Mouse (Mus musculus) ES-E14 (cell line): ENCODE measurements around the gene Grb2. TPM values are rescaled to one million over a fixed set of nuclear protein-coding genes. Genes with fewer than 3 reads are reported as not detected.

ENCODE experiments used
- DNase-seq: peaks from one replicate; pipeline ENCODE4 v3.0.0-alpha.2; 2013; ENCODE audit warnings: low read depth, low spot score
- H3K27ac ChIP-seq: 2 replicates; pipeline ENCODE4 v1.5.1; 2012; ENCODE audit warnings: low read depth, mild to moderate bottlenecking, low read length, moderate library complexity, mixed read lengths; ENCODE audit not compliant: poor library complexity, insufficient read depth, severe bottlenecking
- H3K36me3 ChIP-seq: 2 replicates; pipeline ENCODE4 v1.6.1; 2012; ENCODE audit warnings: mild to moderate bottlenecking, low read length, moderate library complexity, mixed read lengths; ENCODE audit not compliant: control insufficient read depth, poor library complexity, insufficient read depth, severe bottlenecking
- H3K4me1 ChIP-seq, 2 experiments: fragments of 150-350 bp in 1 of 2; sonication (generic) in 1 of 2; 2 replicates each; pipeline ENCODE4 v1.6.1; 2012; ENCODE audit warnings: low read length in 2 of 2, mild to moderate bottlenecking in 1 of 2, mixed read lengths in 1 of 2; ENCODE audit not compliant: control insufficient read depth in 2 of 2, insufficient read depth in 2 of 2, poor library complexity in 1 of 2
- H3K4me3 ChIP-seq, 2 experiments: fragments of 150-350 bp in 1 of 2; sonication (generic) in 1 of 2; 2 replicates each; pipeline ENCODE4 v1.5.1; 2012; ENCODE audit warnings: low read length in 2 of 2, low read depth in 1 of 2, mild to moderate bottlenecking in 1 of 2, mixed read lengths in 1 of 2; ENCODE audit not compliant: insufficient read depth in 1 of 2, poor library complexity in 1 of 2, severe bottlenecking in 1 of 2
- H3K9ac ChIP-seq: 2 replicates; pipeline ENCODE4 v1.6.1; 2012; ENCODE audit warnings: low read depth, mild to moderate bottlenecking, low read length, mixed read lengths; ENCODE audit not compliant: poor library complexity, insufficient read depth, severe bottlenecking
- H3K9me3 ChIP-seq: fragments of 150-350 bp; sonication (generic); 2 replicates; pipeline ENCODE4 v1.6.1; 2012; ENCODE audit warnings: low read depth, mild to moderate bottlenecking, low read length; ENCODE audit not compliant: control insufficient read depth, insufficient read depth
- CHD2 ChIP-seq: IDR thresholded peaks from 2 replicates; pipeline ENCODE4 v1.6.1; 2014; ENCODE audit warnings: mild to moderate bottlenecking, low read depth, low read length, inconsistent platforms
- HCFC1 ChIP-seq: IDR thresholded peaks from 2 replicates; pipeline ENCODE4 v1.6.1; 2012; ENCODE audit warnings: low read length, inconsistent platforms, borderline replicate concordance; ENCODE audit not compliant: insufficient read depth
- MAFK ChIP-seq: IDR thresholded peaks from 2 replicates; pipeline ENCODE4 v1.6.1; 2014; ENCODE audit warnings: mild to moderate bottlenecking, low read depth, low read length, inconsistent platforms; ENCODE audit not compliant: insufficient read depth
- ZC3H11A ChIP-seq: IDR thresholded peaks from 2 replicates; pipeline ENCODE4 v1.6.1; 2012; ENCODE audit warnings: low read depth, mild to moderate bottlenecking, inconsistent platforms, low read length, borderline replicate concordance
- ZNF384 ChIP-seq: IDR thresholded peaks from 2 replicates; pipeline ENCODE4 v1.6.1; 2012; ENCODE audit warnings: low read depth, low read length, inconsistent platforms
- in situ Hi-C, 2 experiments: fragments of 600-800 bp; cut with MboI; formaldehyde crosslinking; loops; one replicate each; pipeline ENCODE4 v1.15.1; 2025; ENCODE audit warnings: low sequenced_read_pairs in 2 of 2, inconsistent platforms in 1 of 2; ENCODE audit not compliant: unreplicated experiment in 2 of 2
- total RNA-seq: library from RNA; depleted of rRNA; stranded (reverse); fragments of 300-350 nt; gene quantifications from 2 replicates; pipeline ENCODE4 v1.2.3, GENCODE M21; 2012; rRNA removed

Gene Grb2
- total RNA-seq, result 16.3 and 24.4 TPM in 2 replicates

GRCm38 (mm10) chr11:115708209-115708876 lies at the start of gene Grb2:
TSS of gene Grb2 (minus strand) at chr11:115708597.
- TF ChIP-seq ZC3H11A, result no peak
- peak; percentile 81; the same call in 1 of the 2 replicates for TF ChIP-seq CHD2
- Histone ChIP-seq H3K9me3 (no peaks in the 10 kb centered on the region), H3K4me1 (peaks cover 4 to 7% of the 10 kb centered on the region in 2 experiments; a peak in 2 of 4 replicates)

GRCm38 (mm10) chr11:115753485-115753884 lies 45.1 kb upstream of the Grb2 start:
- TF ChIP-seq MAFK, result no peak
- no peak for TF ChIP-seq CHD2
- no peak for TF ChIP-seq ZNF384
- no peak for TF ChIP-seq ZC3H11A
- no peak for TF ChIP-seq HCFC1
- H3K4me1 ChIP-seq, result no peaks in the 10 kb centered on the region
- H3K9me3 ChIP-seq, result no peaks in the 10 kb centered on the region
- no peak overlapping the region for H3K27ac ChIP-seq
- H3K36me3 ChIP-seq, result no peaks in the 10 kb centered on the region
- no peak overlapping the region for H3K4me3 ChIP-seq
- H3K9ac ChIP-seq, result no peak overlapping the region
- in situ Hi-C loops, result no loop called here
- no peak for DNase-seq

More at GRCm38 (mm10) chr11:115708209-115708876, at the start of gene Grb2:
- Histone ChIP-seq H3K9ac (peak within 1 kb of the TSS; percentile 98), H3K36me3 (no peaks in the 10 kb centered on the region), H3K4me3 (peak within 1 kb of the TSS; percentile 95 to 98), H3K27ac (peak within 1 kb of the TSS; percentile 65)
- in situ Hi-C loops, result no loop called here
- peak; percentile 93 for DNase-seq

DNA sequence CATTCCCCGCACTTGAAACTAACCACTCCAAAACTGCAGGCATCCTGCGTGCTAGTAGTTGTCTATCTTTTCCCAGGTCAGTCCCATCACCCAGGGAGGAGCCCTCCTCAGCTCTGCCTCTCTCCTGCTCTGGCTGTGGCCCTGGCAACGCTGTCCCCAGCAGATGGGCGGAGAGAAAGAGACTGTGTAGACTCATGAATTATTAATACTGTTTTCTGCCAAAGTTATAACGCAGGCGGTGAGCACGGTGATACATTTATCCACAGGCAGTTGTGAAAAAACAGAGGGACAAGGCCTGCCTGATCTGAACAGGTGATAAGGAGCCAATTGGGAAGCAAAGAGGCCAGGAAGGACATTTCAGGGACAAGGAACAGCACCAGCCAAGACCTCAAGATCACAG lies 44.3 kb upstream of the Grb2 start:
- in situ Hi-C loops, result no loop called here
- Histone ChIP-seq H3K4me3 (peak overlapping the region; percentile 8 to 42; a peak in 2 of 4 replicates), H3K9ac (no peak overlapping the region), H3K36me3 (no peaks in the 10 kb centered on the region), H3K4me1 (peaks cover under 1 to 3% of the 10 kb centered on the region in 2 experiments; a peak in 2 of 4 replicates), H3K27ac (no peak overlapping the region), H3K9me3 (no peaks in the 10 kb centered on the region)
- no peak for DNase-seq
- no peak for TF ChIP-seq MAFK
- TF ChIP-seq HCFC1, result no peak
- no peak for TF ChIP-seq ZNF384
- TF ChIP-seq CHD2, result no peak
- TF ChIP-seq ZC3H11A, result no peak

GRCm38 (mm10) chr11:115751725-115752124 lies 43.3 kb upstream of the Grb2 start:
- no peak for DNase-seq
- H3K9me3 ChIP-seq, result no peaks in the 10 kb centered on the region
- no peak overlapping the region for H3K9ac ChIP-seq
- H3K4me3 ChIP-seq, result no peak overlapping the region
- no peak overlapping the region for H3K27ac ChIP-seq
- H3K36me3 ChIP-seq, result no peaks in the 10 kb centered on the region
- peaks cover 4% of the 10 kb centered on the region in 2 experiments; a peak in 3 of 4 replicates for H3K4me1 ChIP-seq
- no peak for TF ChIP-seq MAFK
- no peak for TF ChIP-seq CHD2
- TF ChIP-seq ZNF384, result no peak
- no peak for TF ChIP-seq HCFC1
- no peak for TF ChIP-seq ZC3H11A
- in situ Hi-C loops, result no loop called here
